Mouse (Mus musculus): Measurements from ENCODE around the gene Nrp1.

Gene Nrp1

GRCm38 (mm10) chr8:128466681-128467430 lies 108.5 kb downstream of the Nrp1 start:
- DNase-seq (ENCODE audit: low spot score in 2 of 2), result no peak

DNA sequence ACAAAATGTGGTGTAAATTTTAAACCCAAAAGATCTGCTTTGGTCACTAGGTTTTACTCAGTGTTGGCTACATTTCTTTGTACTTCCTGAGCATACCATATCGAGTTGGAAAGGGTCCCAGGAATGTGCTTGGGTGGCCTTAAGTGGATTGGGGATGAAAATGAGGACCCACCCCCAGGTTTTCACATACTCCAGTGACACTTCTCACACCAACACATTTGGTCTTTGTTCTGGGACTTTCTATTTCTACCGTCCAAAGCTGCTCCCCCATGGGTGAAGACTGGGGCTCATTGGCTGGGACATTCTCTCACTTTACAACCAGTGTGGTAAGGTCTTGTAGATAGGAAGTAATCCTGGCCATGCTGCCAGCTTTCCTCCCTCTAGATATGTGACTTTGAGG lies 111.7 kb downstream of the Nrp1 start:
- DNase-seq (ENCODE audit: low spot score in 2 of 2), result no peak

DNA sequence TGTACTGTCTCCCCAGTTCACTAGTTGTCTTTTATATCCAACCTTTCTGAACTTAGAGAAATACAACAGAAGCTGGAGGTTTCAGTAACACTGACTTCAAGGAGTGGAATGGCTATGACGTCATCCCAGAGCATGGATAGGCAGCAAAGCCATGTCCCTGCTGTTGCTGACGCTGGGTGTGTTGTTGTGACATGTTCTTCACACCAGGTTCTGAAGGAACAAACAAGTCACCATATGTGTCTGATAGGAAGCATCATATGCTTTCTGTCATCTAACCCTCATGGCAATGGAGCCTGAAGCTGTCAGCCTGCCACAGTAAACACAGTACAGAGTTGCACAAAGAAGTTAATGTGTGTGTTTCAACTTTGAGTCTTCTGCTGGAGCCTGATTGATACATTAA lies 112.8 kb downstream of the Nrp1 start:
- DNase-seq (ENCODE audit: low spot score in 2 of 2), result no peak

DNA sequence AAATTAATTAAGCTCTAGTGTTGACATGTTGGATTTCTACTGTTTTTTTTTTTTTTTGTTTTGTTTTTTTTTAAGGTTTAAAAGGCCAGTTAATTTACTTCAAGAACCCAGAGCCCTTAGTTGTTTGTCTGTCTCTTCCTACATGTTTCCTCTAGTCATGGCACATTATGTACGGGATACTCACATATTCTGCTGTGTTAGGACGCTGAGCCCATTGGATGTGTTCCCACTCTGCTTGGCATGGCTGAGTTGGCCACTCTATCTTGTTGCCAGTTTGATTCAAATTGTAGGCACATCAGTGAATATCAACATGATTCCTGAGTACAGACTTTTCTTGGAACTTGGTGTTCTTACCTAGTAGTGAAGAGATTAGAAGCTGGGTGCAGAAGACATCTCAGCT lies 114.5 kb downstream of the Nrp1 start:
- DNase-seq (ENCODE audit: low spot score in 2 of 2), result no peak

GRCm38 (mm10) chr8:128473456-128474239 lies 115.2 kb downstream of the Nrp1 start:
- DNase-seq (ENCODE audit: low spot score in 2 of 2), result no peak

DNA sequence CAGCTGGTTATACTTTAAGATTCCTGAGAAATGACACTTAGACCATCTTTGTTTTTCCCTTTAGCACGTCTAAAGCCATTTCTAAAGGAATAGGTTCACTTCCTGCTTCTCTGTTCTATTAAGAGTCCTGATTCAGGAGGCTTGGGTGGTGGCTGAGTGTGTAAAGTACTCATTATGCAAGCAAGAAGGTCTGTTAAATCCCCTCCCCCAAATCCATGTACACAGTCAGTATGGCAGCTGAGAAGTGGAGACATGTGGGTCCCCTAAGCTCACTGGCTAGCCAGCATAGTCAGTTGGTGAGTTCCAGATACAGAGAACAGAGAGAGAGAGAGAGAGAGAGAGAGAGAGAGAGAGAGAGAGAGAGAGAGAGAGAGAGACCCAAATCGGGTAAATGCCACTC lies 116.2 kb downstream of the Nrp1 start:
- DNase-seq (ENCODE audit: low spot score in 2 of 2), result no peak

DNA sequence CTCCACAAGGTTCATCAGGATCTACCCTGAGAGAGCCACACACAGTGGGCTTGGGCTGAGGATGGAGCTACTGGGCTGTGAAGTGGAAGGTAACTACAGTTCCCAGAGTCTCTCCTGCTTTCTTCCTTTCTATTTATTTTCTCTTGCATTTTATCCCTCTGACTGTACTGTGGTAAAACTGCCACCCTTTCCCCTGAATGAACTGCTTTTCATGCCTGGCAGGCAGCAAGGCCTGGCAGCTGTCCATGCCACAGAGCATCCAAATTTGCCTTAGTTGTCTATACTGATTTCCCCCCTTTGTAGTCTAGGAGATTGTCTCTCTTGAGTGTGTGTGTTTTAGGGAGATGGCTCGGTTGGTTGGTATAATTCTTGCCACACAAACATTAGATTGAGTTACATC lies 117.8 kb downstream of the Nrp1 start:
- no peak for DNase-seq (ENCODE audit: low spot score in 2 of 2)

DNA sequence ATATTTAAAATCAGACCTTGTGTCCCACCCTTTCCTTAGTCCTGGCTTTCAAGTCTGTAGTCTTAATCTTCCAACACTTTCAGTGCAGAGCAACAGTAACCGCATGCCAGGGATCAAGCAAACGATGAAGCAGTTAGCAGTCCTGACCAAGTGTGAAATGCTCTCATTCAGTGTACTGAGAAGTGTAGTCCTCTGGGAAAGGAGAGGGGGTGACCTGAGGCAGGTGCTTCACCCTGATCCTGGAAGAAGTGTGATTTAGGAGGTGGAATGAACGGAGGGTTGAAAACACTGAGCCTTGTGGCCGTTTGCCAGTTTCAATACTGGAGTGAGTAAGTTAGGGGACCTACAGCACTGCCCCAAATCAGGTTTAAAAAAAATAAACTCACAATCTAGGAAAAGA lies 119.6 kb downstream of the Nrp1 start:
- no peak for DNase-seq (ENCODE audit: low spot score in 2 of 2)

DNA sequence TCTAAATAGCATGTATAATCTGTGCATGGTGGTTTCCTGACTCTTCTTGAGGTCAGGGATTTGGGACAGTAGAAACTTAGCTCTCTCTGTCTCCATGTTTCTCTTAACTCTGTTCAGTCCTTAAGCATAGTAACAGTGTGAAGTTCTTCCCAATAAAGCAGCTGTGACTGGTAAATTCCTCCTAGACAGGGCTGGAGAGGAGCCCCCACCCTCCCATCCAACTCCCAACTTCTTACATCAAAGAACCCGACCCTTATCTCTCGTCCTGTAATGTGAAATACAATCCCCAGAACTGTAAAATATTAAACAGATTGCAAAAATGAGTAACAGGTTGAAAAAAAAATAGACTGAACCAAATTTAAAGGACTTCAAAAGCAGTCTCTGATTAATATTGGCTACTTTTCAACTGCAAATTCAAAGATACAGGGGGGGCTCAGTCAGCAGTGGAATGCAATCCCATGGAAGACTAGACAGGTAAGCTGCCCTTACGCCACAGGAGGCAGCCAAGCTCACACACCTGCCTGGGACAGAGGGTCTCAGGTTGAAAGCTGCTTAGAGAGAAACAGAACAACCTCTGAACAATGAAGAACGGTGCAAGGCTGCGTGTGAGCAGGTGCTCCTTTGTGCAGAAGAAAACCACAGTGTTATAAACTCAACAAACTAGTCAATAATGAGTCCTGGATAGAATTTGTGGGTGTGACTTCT lies 121.1 kb downstream of the Nrp1 start:
- DNase-seq (ENCODE audit: low spot score in 2 of 2), result no peak

GRCm38 (mm10) chr8:128480896-128481665 lies 122.7 kb downstream of the Nrp1 start:
- no peak for DNase-seq (ENCODE audit: low spot score in 2 of 2)

DNA sequence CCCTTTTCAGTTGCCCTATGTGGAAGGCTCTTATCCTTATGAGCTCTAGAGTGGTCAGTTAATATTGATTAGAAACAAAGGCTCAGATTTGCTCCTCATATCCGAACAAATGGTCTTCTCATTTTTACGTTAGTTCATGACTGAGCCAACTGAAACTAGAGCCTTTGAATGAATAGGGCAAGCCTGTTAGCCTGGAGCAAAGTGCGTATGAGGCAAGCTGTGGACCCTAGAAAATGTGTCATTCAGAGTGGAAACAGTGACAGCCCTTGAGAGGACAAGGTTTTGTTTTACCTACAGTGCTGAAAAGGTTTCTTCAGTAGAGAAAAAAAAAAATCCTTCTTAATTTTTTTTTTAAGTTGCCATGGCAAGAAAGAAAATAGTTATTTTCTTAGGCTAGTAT lies 124.9 kb downstream of the Nrp1 start:
- DNase-seq (ENCODE audit: low spot score in 2 of 2), result no peak

GRCm38 (mm10) chr8:128484720-128485124 lies 126.3 kb downstream of the Nrp1 start:
- DNase-seq (ENCODE audit: low spot score in 2 of 2), result no peak

DNA sequence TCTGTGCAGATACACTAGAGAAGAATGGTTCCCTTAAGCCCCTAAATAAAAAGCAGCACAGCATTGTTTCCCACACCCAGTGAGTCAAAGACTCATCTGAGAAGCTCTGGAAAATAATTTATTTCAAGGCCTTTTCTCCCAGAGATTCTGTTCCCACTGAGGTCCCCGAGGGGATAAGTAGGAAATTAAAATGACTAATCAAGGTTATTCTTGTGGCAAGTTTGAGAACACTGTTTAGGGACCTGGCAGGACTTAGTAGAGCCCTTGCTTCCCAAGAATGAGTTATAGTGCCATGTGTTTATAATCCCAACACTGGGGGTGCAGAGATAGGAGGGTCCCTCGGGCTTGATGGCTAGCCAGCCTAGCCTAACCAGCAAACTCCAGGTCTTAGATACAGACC lies 127.6 kb downstream of the Nrp1 start:
- DNase-seq (ENCODE audit: low spot score in 2 of 2), result no peak

GRCm38 (mm10) chr8:128487966-128488931 lies 129.8 kb downstream of the Nrp1 start:
- no peak for DNase-seq (ENCODE audit: low spot score in 2 of 2)

DNA sequence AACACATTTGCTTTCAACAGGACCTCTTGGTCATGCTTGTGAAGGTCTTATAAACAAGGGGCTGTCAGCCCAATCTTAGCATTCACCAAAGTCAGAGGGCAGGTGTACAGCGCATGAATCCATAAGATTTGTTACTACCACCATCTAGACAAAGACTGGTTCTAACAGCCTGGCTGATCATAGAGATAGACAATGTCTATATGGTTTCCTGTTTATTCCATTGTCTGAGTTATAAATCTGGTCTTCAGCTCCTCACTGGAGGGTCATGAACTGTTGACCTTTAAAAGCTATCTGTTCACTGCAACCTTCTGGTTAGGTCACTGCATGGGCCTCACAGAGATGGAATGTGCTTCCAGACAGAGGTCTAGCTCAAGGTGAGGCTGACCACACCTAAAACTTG lies 130.9 kb downstream of the Nrp1 start:
- no peak for DNase-seq (ENCODE audit: low spot score in 2 of 2)

DNA sequence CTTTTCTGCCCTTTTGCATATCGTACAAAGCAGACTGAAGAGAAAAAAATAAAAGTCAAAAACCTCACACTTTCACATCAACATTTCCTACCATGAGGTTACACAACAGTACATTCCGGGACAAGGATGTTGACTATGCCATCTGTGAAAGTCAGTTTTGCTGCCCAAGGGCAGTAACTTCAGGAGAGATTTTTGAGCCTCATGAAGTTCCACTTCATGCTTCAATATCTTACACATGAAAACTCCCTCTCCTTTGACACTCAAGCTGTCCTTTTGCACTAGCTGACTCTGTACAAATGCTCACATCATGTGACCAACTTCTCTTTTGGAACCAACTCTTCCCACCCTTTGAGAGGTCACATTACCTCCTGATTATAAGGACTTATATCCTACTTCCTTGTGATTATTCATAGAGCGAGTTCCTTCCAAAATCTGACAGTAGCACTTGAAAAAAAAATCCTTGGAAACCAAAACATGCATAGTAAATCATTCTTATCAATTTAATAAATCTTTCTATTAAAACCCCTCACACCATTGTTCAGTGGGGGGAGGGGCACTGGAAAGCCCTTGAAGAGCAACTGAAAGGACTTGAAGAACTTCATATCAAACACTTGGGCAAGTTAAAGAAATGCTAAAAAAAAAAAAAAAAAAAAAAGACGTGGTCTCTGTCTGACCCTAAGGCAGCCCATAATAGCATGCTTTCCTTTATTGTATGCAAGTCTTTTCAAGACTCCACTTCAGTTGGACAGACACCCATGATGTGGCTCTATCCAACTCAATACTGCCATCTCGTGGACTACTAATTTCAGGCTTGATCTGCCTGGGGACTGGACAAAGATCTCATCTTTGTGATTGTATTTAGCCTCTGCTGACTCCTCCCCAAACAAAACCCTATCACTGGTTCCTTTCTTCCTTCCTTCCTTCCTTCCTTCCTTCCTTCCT lies 133.0 kb downstream of the Nrp1 start:
- DNase-seq (ENCODE audit: low spot score in 2 of 2), result peak in 1 of 2 experiments; percentile 15

DNA sequence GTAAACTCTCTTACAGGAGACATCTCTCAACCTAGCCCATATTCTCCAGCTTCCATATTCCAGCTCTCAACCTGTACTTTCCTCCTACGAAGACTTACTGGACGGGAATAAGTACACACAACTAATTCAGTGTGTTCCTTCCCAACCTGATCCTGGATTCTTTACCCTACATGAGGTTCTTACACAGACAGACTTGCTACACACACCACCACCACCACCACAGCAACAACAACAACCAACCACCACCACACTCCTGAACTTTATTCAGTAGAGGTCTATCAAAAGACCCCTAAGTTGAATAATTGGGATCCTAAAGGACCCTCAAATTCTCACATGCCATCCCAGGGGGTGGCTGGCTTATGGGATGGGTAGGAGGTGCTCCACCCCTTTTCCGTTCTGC lies 135.4 kb downstream of the Nrp1 start:
- no peak for DNase-seq (ENCODE audit: low spot score in 2 of 2)

DNA sequence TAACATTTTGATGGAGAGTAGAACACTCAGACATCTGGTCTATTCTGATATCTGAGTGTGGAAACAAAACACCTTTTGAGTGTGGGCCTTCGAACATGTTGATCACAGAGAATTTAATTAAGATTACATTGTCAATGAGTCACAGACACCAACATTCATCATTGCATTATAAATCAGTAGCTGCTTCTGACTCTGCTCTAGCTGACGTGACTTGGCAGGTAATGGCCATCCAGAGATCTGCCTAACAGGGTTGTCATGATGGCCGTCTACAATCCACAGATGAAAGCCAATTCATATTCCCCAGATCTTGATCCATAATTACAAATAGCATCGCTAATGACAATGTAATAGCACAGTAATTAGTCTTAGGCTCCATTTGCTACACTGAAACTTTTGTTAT lies 140.4 kb downstream of the Nrp1 start:
- DNase-seq (ENCODE audit: low spot score in 2 of 2), result no peak

GRCm38 (mm10) chr8:128504136-128504829 lies 145.9 kb downstream of the Nrp1 start:
- DNase-seq (ENCODE audit: low spot score in 2 of 2), result no peak
